Mouse (Mus musculus) limb, embryonic 15.5 days (tissue): Measurements from ENCODE around the gene Ank2. TPM values are rescaled to one million over a fixed set of nuclear protein-coding genes. Genes with fewer than 3 reads are reported as not detected.
"Not testable (repeated sequence)": the region's sequence is repeated elsewhere in the genome, so short reads cannot be mapped to it uniquely, and the experiment has no call there.

Source experiments
- ATAC-seq: fragments of 200-750 bp; cut with Nextera tagmentation; 2 replicates; pipeline ENCODE4 v1.8.0; 2017; ENCODE audit warnings: low read depth, moderate TSS enrichment; ENCODE audit not compliant: insufficient number of reproducible peaks, low FRiP score, low TSS enrichment
- H3K27ac ChIP-seq: fragments of 300-500 bp; sonication (generic); 2 replicates; pipeline ENCODE4 v1.5.1; 2015; ENCODE audit warnings: moderate library complexity, mild to moderate bottlenecking, inconsistent platforms
- H3K27me3 ChIP-seq: fragments of 300-500 bp; sonication (generic); 2 replicates; pipeline ENCODE4 v1.6.1; 2015; ENCODE audit warnings: inconsistent platforms
- H3K36me3 ChIP-seq: fragments of 300-500 bp; sonication (generic); 2 replicates; pipeline ENCODE4 v1.6.1; 2015; ENCODE audit warnings: inconsistent platforms
- H3K4me1 ChIP-seq: fragments of 300-500 bp; sonication (generic); 2 replicates; pipeline ENCODE4 v1.6.1; 2015; ENCODE audit warnings: inconsistent platforms
- H3K4me2 ChIP-seq: fragments of 300-500 bp; sonication (generic); 2 replicates; pipeline ENCODE4 v1.6.1; 2015; ENCODE audit warnings: mild to moderate bottlenecking, inconsistent platforms
- H3K4me3 ChIP-seq: fragments of 300-500 bp; sonication (generic); 2 replicates; pipeline ENCODE4 v1.5.1; 2015; ENCODE audit warnings: mild to moderate bottlenecking, inconsistent platforms
- H3K9ac ChIP-seq: fragments of 300-500 bp; sonication (generic); 2 replicates; pipeline ENCODE4 v1.6.1; 2015; ENCODE audit warnings: inconsistent platforms
- H3K9me3 ChIP-seq: fragments of 300-500 bp; sonication (generic); 2 replicates; pipeline ENCODE4 v1.6.1; 2016; ENCODE audit warnings: inconsistent platforms
- WGBS: fragments of 180-500 bp; shearing (Covaris S2); methylation state at CpG from one replicate; pipeline ENCODE4 v1.1.7; 2015; 5-methylcytosine and 5-hydroxymethylcytosine counted together
- polyA plus RNA-seq: library from polyadenylated mRNA; unstranded; fragments of >200 nt; fragmentation: Nextera tagmentation; extraction: Ambion mirVana; gene quantifications from 2 replicates; pipeline ENCODE4 v1.2.1, GENCODE M21; 2015

Ank2 gene
- polyA plus RNA-seq, 1 experiment from 2014 or later = 34.5 TPM

DNA sequence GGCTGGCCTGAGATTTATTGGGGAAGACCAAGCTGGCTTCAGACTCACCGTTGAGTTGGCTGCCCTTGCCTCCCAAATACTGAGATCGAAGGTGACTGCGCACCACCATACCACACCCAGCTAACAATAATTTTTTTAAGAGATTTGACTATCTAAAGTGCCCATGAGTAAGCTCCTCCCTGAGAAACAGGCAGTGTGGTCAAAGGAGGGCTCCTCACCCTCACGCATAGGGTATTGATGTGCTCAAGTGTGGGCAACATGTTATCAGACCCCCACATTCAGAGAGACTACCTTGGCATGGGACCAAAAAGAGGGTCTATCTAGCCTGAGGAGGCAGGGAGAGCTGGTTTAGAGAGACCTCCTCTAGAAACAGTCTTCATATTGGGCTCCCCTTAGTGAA is 92.3 kb downstream of the Ank2 start:
- Histone ChIP-seq H3K36me3 (no peaks in the 10 kb centered on the region), H3K4me3 (no peak overlapping the region), H3K9ac (no peak overlapping the region), H3K27ac (no peak overlapping the region), H3K4me2 (no peak overlapping the region), H3K27me3 (no peaks in the 10 kb centered on the region), H3K4me1 (peaks cover 14% of the 10 kb centered on the region), H3K9me3 (no peaks in the 10 kb centered on the region)
- 92% methylated on average over 4 of the region's 4 CpGs for WGBS
- ATAC-seq = no peak

DNA sequence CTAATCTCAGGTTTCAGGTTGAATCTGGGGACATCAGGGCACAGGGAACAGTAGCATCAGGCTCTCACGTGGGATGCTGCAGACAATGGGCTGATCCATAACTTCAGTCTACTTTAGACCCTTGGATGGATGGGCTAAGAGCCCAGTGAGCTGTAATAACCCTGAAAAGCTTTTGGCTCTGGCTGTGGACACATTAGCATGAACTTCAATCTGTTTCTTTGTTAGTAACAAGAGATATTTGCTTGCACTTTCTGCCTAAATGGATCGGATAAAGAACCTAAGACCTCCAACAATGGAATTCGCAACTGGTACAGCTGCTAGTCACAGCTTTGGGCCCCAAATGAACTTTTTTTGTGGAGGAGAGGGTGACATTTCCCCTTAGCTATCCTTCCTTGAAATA is 94.8 kb downstream of the Ank2 start:
- WGBS = 63% methylated on average over 3 of the region's 3 CpGs
- no peaks in the 10 kb centered on the region for H3K27me3 ChIP-seq

DNA sequence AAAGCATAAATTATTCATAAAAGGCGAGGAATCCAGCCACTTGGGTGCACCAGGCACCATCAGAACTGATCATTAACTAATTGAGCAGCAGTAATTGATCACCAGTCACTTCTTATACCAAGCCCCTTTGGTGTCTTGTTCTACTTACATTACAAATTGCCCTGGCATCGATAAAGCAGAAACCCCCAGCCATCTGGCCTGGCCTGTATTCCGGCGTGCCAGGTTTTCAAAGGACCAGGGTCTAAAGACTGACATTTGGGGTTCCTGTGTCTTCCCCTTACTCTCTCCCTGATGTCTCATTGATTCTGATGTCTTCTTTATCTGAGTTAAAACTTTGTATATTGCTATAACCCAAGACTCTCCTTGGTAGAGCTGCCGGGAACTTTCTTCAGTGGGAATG is 98.2 kb downstream of the Ank2 start:
- no peaks in the 10 kb centered on the region for H3K9me3 ChIP-seq
- WGBS = 86% methylated on average over 5 of the region's 5 CpGs
- H3K27ac ChIP-seq = 0 out of 2 replicates have a peak overlapping the region, but pooled peaks have one; percentile 1
- no peak overlapping the region for H3K4me2 ChIP-seq
- H3K4me3 ChIP-seq = no peak overlapping the region
- H3K27me3 ChIP-seq = no peaks in the 10 kb centered on the region
- no peak for ATAC-seq
- no peaks in the 10 kb centered on the region for H3K4me1 ChIP-seq
- H3K36me3 ChIP-seq = 0 out of 2 replicates have a peak, but pooled peaks cover 3% of the 10 kb centered on the region
- H3K9ac ChIP-seq = no peak overlapping the region

More for the DNA sequence above, 94.8 kb downstream of the Ank2 start:
- peaks cover 13% of the 10 kb centered on the region for H3K4me1 ChIP-seq
- no peaks in the 10 kb centered on the region for H3K36me3 ChIP-seq
- no peak overlapping the region for H3K4me3 ChIP-seq
- no peak for ATAC-seq
- H3K9ac ChIP-seq = no peak overlapping the region
- H3K27ac ChIP-seq = 0 out of 2 replicates have a peak overlapping the region, but pooled peaks have one; percentile 11
- H3K4me2 ChIP-seq = no peak overlapping the region
- H3K9me3 ChIP-seq = no peaks in the 10 kb centered on the region

DNA sequence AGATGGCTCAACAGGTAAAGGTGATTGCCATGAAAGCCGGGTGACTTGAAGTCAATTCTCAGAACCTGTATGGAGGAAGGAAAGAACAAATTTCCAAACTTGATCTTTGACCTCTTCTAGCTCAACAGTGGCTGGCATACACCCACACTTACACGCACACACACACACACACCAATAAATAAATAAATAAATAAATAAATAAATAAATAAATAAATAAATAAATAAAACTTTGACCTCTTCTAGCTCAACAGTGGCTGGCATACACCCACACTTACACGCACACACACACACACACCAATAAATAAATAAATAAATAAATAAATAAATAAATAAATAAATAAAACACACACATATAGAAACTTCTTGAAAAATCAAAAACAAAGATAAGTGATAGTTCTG is 98.7 kb downstream of the Ank2 start:
- WGBS = 99% methylated on average over 3 of the region's 3 CpGs
- not testable (repeated sequence) for H3K27ac ChIP-seq, H3K4me3 ChIP-seq, H3K36me3 ChIP-seq, H3K9me3 ChIP-seq, H3K4me1 ChIP-seq, H3K4me2 ChIP-seq, H3K27me3 ChIP-seq, H3K9ac ChIP-seq
- ATAC-seq = peak; percentile 48; the same call in 1 of the 2 replicates

DNA sequence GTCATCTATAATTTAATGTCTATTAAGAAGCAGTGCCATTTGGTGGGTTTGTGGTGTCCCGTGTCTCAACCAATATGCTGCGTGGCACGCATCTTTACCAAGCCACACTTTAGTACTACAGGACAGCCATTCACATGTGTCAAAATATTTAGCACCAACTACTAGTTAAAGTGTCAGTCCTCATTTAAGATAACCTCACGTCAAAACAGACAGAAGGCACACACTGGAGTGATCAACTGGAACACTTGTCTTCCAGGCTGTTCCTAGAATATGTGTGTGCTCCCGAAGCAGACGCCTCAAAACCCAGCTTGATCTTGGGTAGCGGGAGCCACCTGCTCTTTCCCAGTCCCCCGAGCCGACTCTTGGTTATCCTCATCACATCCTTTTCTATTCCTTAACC is 101.4 kb downstream of the Ank2 start:
- no peak overlapping the region for H3K4me3 ChIP-seq
- no peaks in the 10 kb centered on the region for H3K9me3 ChIP-seq
- H3K36me3 ChIP-seq = 0 out of 2 replicates have a peak, but pooled peaks cover 3% of the 10 kb centered on the region
- no peak for ATAC-seq
- no peak overlapping the region for H3K9ac ChIP-seq
- H3K27me3 ChIP-seq = no peaks in the 10 kb centered on the region
- H3K27ac ChIP-seq = no peak overlapping the region
- no peak overlapping the region for H3K4me2 ChIP-seq
- no peaks in the 10 kb centered on the region for H3K4me1 ChIP-seq
- WGBS = 92% methylated on average over 9 of the region's 9 CpGs

DNA sequence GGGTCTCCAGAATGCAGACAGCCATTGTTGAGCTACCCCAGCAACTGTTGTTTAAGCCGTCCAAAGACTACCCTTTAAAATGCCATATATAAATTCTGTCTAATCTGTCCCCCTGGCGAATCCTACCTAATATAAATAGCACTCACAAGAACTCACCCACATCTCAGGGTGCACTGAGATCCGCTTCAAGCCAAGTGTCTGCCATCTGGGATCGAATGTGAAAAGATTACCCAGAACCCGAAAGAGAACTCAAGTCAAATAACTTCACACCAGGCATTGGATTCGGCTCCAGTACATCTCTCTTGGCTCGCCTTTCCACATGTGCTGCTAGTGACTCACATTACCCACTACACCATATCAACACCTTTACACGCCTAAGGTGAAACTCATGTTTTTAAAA is 103.9 kb downstream of the Ank2 start:
- H3K27me3 ChIP-seq = no peaks in the 10 kb centered on the region
- no peaks in the 10 kb centered on the region for H3K9me3 ChIP-seq
- no peak overlapping the region for H3K4me2 ChIP-seq
- no peak overlapping the region for H3K9ac ChIP-seq
- H3K36me3 ChIP-seq = 0 out of 2 replicates have a peak, but pooled peaks cover 3% of the 10 kb centered on the region
- no peak for ATAC-seq
- H3K27ac ChIP-seq = no peak overlapping the region
- no peaks in the 10 kb centered on the region for H3K4me1 ChIP-seq
- no peak overlapping the region for H3K4me3 ChIP-seq
- WGBS = 75% methylated on average over 8 of the region's 8 CpGs

DNA sequence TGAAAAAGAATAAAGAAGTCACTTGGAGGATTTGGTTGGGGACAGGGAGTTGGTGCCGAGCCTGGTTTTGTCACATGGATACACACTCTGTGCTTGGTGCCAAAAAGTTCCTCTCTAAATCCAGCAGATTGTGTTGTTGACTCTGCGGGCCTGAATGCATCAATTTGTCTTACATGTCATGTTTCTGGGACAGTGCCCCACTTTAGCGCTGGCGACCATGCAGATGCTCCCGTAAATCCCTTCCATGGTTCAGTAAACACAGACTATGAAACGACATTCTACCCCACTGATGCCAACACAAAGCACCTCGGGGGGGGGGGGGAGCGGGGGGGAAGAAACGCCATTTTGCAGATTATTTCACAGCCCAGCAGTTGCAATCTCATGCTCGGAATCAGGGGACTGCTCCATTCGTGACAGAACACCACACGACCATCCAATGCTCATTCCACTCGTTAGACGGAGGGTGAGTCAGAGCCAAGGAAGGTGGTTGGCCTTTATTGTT is 112.1 kb downstream of the Ank2 start:
- H3K27me3 ChIP-seq = no peaks in the 10 kb centered on the region
- no peak overlapping the region for H3K9ac ChIP-seq
- 91% methylated on average over 14 of the region's 14 CpGs for WGBS
- no peak overlapping the region for H3K4me3 ChIP-seq
- ATAC-seq = no peak
- H3K27ac ChIP-seq = no peak overlapping the region
- H3K9me3 ChIP-seq = no peaks in the 10 kb centered on the region
- H3K36me3 ChIP-seq = no peaks in the 10 kb centered on the region
- H3K4me2 ChIP-seq = no peak overlapping the region
- H3K4me1 ChIP-seq = no peaks in the 10 kb centered on the region

DNA sequence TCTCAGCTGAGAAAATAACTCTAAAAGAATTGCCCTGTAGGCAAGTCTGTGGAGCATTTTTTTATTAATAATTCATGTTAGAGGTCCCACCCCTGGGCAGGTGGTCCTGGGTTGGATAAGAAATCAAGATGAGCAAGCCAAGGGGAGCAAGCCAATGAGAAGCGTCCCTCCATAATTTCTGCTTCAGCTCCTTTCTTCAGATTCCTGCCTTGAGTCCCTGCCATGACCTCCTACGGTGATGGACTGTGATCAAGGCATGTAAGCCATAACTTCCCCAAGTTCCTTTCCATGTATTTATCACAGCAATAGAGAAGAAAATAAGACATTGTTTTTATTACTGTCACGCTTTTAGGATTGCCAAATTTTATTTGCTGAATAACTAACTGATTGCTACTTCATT is 115.9 kb downstream of the Ank2 start:
- H3K9ac ChIP-seq = no peak overlapping the region
- no peaks in the 10 kb centered on the region for H3K4me1 ChIP-seq
- no peaks in the 10 kb centered on the region for H3K9me3 ChIP-seq
- H3K27ac ChIP-seq = no peak overlapping the region
- 94% methylated on average over 3 of the region's 3 CpGs for WGBS
- H3K27me3 ChIP-seq = no peaks in the 10 kb centered on the region
- no peaks in the 10 kb centered on the region for H3K36me3 ChIP-seq
- no peak for ATAC-seq
- no peak overlapping the region for H3K4me2 ChIP-seq
- H3K4me3 ChIP-seq = no peak overlapping the region

DNA sequence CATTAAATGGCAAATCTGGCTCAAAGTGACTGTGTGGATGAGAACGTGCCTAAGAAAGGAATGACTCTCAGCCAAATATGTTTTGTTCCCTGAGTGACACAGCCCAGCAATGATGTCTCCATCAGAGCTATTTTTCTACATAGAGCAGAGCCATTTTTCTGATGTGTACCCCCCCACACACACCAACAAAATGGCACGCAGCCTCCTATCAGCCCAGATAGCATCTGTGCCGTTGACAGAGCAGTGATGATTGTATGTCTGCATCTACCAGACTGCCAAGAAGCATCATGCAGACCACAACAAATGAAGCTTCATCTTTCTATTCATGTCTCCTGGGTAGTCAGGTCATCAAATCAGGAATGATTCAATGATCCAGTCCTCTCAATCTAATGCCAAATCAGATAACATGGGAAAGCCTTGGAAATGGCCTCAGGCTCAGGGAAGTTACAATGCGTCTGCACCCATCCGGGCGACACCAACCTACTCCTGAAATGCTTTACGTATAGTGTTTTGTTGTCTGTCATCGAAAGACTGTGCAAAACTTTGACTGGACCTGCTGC is 122.2 kb downstream of the Ank2 start:
- H3K4me2 ChIP-seq = no peak overlapping the region
- H3K9ac ChIP-seq = no peak overlapping the region
- 74% methylated on average over 8 of the region's 8 CpGs for WGBS
- H3K4me3 ChIP-seq = no peak overlapping the region
- no peaks in the 10 kb centered on the region for H3K9me3 ChIP-seq
- no peak for ATAC-seq
- H3K27ac ChIP-seq = no peak overlapping the region
- H3K4me1 ChIP-seq = peaks cover 12% of the 10 kb centered on the region
- H3K27me3 ChIP-seq = no peaks in the 10 kb centered on the region
- H3K36me3 ChIP-seq = no peaks in the 10 kb centered on the region

DNA sequence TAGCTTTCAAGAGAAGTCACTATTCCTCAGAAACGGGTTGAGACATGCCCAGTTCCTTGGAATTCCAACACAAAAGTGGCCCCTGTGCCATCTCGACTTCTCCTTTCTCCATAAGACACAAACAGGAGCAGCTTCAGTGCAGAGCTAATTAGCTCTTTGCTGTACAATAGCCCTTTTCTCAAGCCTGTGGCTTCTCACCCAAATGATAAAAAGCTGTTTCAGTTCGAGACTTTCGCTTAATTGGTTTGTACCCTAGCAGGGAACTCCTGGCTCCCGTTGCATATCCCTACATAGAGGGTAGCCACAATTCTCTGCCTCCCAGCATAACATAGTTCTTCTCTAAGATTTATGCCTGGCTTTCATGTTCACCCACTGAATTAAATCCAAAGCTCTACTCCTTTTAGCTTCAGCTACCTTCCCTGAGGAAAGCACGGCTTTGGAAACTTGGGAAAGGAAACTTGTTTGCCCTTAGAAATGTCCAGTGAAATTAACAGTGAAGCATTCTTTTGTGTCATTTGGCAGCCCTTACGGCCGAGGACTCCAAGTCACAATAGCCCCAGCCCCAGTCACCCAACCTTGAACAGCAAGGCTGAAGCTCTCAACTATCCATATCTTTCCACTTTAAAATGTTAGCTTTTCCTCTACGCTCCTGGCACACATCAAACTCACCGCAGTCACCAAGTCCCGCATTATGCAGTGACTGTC is 123.0 kb downstream of the Ank2 start:
- ATAC-seq = no peak
- H3K27ac ChIP-seq = no peak overlapping the region
- H3K4me2 ChIP-seq = no peak overlapping the region
- H3K4me3 ChIP-seq = no peak overlapping the region
- 40% methylated on average over 11 of the region's 11 CpGs for WGBS
- no peaks in the 10 kb centered on the region for H3K27me3 ChIP-seq
- H3K4me1 ChIP-seq = peaks cover 12% of the 10 kb centered on the region
- no peaks in the 10 kb centered on the region for H3K9me3 ChIP-seq
- H3K36me3 ChIP-seq = no peaks in the 10 kb centered on the region
- no peak overlapping the region for H3K9ac ChIP-seq

DNA sequence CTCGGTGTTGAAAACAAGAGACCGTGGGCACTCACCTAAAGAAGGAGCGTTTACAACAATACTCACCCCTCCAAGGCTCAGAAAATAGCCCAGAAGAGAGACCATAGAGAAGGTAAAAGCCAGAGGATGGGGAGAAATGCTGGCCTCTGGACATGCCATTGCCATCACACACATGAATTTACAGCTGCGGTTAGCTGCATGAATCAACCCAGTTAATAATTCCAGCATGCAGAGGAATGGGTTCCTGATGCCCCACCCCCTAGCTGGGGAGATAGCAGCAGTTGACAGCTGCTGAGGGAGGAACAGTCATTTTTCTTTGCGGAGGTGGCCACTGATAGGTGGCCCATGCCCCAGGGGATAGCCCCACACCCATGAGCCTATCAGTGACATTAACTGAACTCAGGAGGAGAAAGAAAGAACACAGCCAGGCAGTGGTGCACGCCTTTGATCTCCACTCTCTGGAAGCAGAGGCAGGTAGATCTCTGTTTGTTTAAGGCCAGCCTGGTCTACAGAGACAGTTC is 124.9 kb downstream of the Ank2 start:
- Histone ChIP-seq H3K4me3 (no peak overlapping the region), H3K9me3 (no peaks in the 10 kb centered on the region), H3K27ac (no peak overlapping the region), H3K27me3 (no peaks in the 10 kb centered on the region), H3K4me2 (no peak overlapping the region), H3K4me1 (peaks cover 12% of the 10 kb centered on the region), H3K36me3 (no peaks in the 10 kb centered on the region), H3K9ac (no peak overlapping the region)
- ATAC-seq = no peak
- 84% methylated on average over 6 of the region's 6 CpGs for WGBS

DNA sequence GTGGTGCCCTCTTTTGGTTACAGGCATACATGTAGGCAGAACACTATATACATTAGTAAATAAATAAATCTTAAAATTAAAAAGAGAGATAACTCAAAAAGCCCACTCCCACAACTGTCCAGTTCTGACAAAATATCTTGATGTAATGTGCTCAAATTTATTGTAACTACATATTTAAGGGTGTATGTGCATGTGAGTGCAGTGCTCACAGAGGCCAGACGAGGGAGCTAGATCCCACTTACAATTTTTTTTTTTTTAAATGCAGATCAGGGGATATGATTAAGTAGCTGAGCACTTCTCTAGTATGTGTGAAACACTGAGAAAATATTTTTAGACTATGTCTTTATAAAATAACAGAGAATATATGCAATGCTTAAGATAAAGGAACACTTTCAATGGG is 127.4 kb downstream of the Ank2 start:
- no peak overlapping the region for H3K4me3 ChIP-seq
- H3K9ac ChIP-seq = no peak overlapping the region
- H3K27ac ChIP-seq = no peak overlapping the region
- ATAC-seq = no peak
- H3K4me1 ChIP-seq = peaks cover 7% of the 10 kb centered on the region; the same call in 1 of the 2 replicates
- H3K36me3 ChIP-seq = no peaks in the 10 kb centered on the region
- no peak overlapping the region for H3K4me2 ChIP-seq
- 79% methylated on average over 1 of the region's 1 CpGs for WGBS
- H3K27me3 ChIP-seq = no peaks in the 10 kb centered on the region
- H3K9me3 ChIP-seq = no peaks in the 10 kb centered on the region
